Comparison of ENCODE assay signal across 8 mouse cellular contexts in the genomic region with DNA sequence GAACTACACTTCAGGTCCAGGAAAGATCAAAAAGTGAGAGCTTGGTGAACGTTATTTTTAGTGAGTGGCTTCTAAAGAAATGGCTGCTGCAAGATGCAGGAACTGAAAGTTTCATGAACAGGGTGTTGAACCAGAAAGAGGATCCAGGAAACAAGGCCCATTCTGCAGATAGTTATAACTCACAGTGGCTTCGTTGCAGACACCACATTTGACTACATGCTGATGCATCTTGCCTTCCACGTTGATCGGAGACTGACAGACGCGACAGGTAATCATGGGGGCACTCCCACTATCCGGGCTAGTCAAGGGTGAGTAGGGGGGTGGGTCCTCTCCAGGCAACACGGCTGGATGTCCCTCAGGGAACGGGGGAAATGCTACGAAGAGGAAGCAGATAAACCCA. TPM values are rescaled to one million over a fixed set of nuclear protein-coding genes. Genes with fewer than 3 reads are reported as not detected.
DNase-seq lines count a peak whose midpoint lies in the region; ATAC-seq and TF ChIP-seq lines count a peak whose summit lies in the region.

No protein-coding gene starts in this region.

- WGBS in lung, embryonic 14.5 days: 14% methylated on average over 10 of the region's 10 CpGs
- 19% methylated on average over 10 of the region's 10 CpGs for WGBS in forebrain, embryonic 11.5 days
- WGBS in limb, embryonic 11.5 days: 18% methylated on average over 10 of the region's 10 CpGs

- TF ChIP-seq POLR2A in myocyte (IDR thresholded peaks at IDR 0.05; ENCODE audit: insufficient read length, low read depth): no peak

- H3ac ChIP-seq in myocyte (ENCODE audit: control insufficient read depth, insufficient read length): peak overlapping the region; percentile 56

- no peaks in the 10 kb centered on the region for H3K27me3 ChIP-seq in lung, embryonic 14.5 days (ENCODE audit: insufficient read depth, low read length)
- H3K27me3 ChIP-seq in forebrain, embryonic 11.5 days (ENCODE audit: control insufficient read depth, insufficient read depth, low read length): no peaks in the 10 kb centered on the region
- no peaks in the 10 kb centered on the region for H3K27me3 ChIP-seq in limb, embryonic 11.5 days (ENCODE audit: control insufficient read depth, insufficient read depth, low read length)
- H3K27me3 ChIP-seq in myocyte (ENCODE audit: control insufficient read depth, insufficient read depth, insufficient read length): no peaks in the 10 kb centered on the region

- peaks cover 37% of the 10 kb centered on the region for H3K36me3 ChIP-seq in lung, embryonic 14.5 days (ENCODE audit: insufficient read depth)
- H3K36me3 ChIP-seq in forebrain, embryonic 11.5 days (ENCODE audit: control insufficient read depth, insufficient read depth, low read length): peaks cover 4% of the 10 kb centered on the region; the same call in 1 of the 2 replicates
- H3K36me3 ChIP-seq in limb, embryonic 11.5 days (ENCODE audit: control insufficient read depth, insufficient read depth, low read length): peaks cover 12% of the 10 kb centered on the region; the same call in 1 of the 2 replicates
- H3K36me3 ChIP-seq in myocyte (ENCODE audit: control insufficient read depth, insufficient read depth): peaks cover 24% of the 10 kb centered on the region

- no peaks in the 10 kb centered on the region for H3K4me1 ChIP-seq in lung, embryonic 14.5 days (ENCODE audit: insufficient read depth)
- peaks cover 9% of the 10 kb centered on the region; the same call in 1 of the 2 replicates for H3K4me1 ChIP-seq in forebrain, embryonic 11.5 days (replicated peaks; ENCODE audit: control insufficient read depth, insufficient read depth, low read length)
- H3K4me1 ChIP-seq in limb, embryonic 11.5 days (ENCODE audit: control insufficient read depth, insufficient read depth, low read length): 0 out of 2 replicates have a peak, but pooled peaks cover 3% of the 10 kb centered on the region

- DNase-seq in lung, embryonic 14.5 days: no peak
- DNase-seq in lung, postnatal 14 days: no peak
- peak; percentile 57 for DNase-seq in forebrain, embryonic 11.5 days (ENCODE audit: low spot score)
- DNase-seq in limb, embryonic 11.5 days (ENCODE audit: low spot score): no peak
- no peak for DNase-seq in layer of hippocampus, postnatal 25 days (ENCODE audit: extremely low spot score in 1 of 2, low spot score in 1 of 2)
- DNase-seq in kidney, adult 9 months: no peak
- no peak for DNase-seq in kidney, adult 11 months

- peaks cover 47% of the 10 kb centered on the region for H3K79me2 ChIP-seq in myocyte (ENCODE audit: control insufficient read depth, insufficient read depth)

- ATAC-seq in lung, embryonic 14.5 days (ENCODE audit: insufficient read depth): no peak
- ATAC-seq in forebrain, embryonic 11.5 days (replicated peaks; ENCODE audit: low FRiP score): no peak
- ATAC-seq in limb, embryonic 11.5 days (ENCODE audit: insufficient number of reproducible peaks, low FRiP score, low TSS enrichment, low read depth): no peak

- TF ChIP-seq CTCF in lung, embryonic 14.5 days (IDR thresholded peaks at IDR 0.05; ENCODE audit: low read depth): no peak

- no peaks in the 10 kb centered on the region for H3K9me3 ChIP-seq in lung, embryonic 14.5 days (ENCODE audit: low read depth, low read length)
- no peaks in the 10 kb centered on the region for H3K9me3 ChIP-seq in forebrain, embryonic 11.5 days (ENCODE audit: control insufficient read depth, low read length)
- H3K9me3 ChIP-seq in limb, embryonic 11.5 days (ENCODE audit: control insufficient read depth, low read length): no peaks in the 10 kb centered on the region

- no peak overlapping the region for H3K27ac ChIP-seq in lung, embryonic 14.5 days (ENCODE audit: low read depth)
- H3K27ac ChIP-seq in forebrain, embryonic 11.5 days (ENCODE audit: low read depth, low read length): peak overlapping the region; percentile 57; the same call in 1 of the 2 replicates
- H3K27ac ChIP-seq in limb, embryonic 11.5 days (replicated peaks; ENCODE audit: low read depth, low read length): no peak overlapping the region

- peak overlapping the region; percentile 96 for H3K9ac ChIP-seq in lung, embryonic 14.5 days
- H3K9ac ChIP-seq in forebrain, embryonic 11.5 days (ENCODE audit: low read length): peak overlapping the region; percentile 96
- H3K9ac ChIP-seq in limb, embryonic 11.5 days (ENCODE audit: low read length): peak overlapping the region; percentile 93

- peak overlapping the region; percentile 90 for H3K4me2 ChIP-seq in lung, embryonic 14.5 days
- peak overlapping the region; percentile 83 for H3K4me2 ChIP-seq in forebrain, embryonic 11.5 days (ENCODE audit: low read depth, low read length, severe bottlenecking)
- peak overlapping the region; percentile 76 for H3K4me2 ChIP-seq in limb, embryonic 11.5 days (ENCODE audit: low read depth, severe bottlenecking)
- peak overlapping the region; percentile 94 for H3K4me2 ChIP-seq in myocyte (ENCODE audit: low read depth)

- H3K4me3 ChIP-seq in lung, embryonic 14.5 days (ENCODE audit: low read depth, low read length): peak overlapping the region; percentile 97
- peak overlapping the region; percentile 97 for H3K4me3 ChIP-seq in forebrain, embryonic 11.5 days (ENCODE audit: low read depth, low read length)
- peak overlapping the region; percentile 98 for H3K4me3 ChIP-seq in limb, embryonic 11.5 days (ENCODE audit: low read depth, low read length)
- peak overlapping the region; percentile 43 for H3K4me3 ChIP-seq in myocyte

TF ChIP-seq in myocyte, 11 proteins besides CTCF, POLR2A, EP300 and RAD21:
- no peak for TF ChIP-seq POLR2AphosphoS2 (IDR thresholded peaks at IDR 0.05; ENCODE audit: insufficient read length, low read depth)
- no peak for TF ChIP-seq SRF (IDR thresholded peaks at IDR 0.05; ENCODE audit: control insufficient read depth, insufficient read length, low read depth)
- TF ChIP-seq USF1 (IDR thresholded peaks at IDR 0.05; ENCODE audit: low read depth): no peak
- TF ChIP-seq REST (IDR thresholded peaks at IDR 0.05; ENCODE audit: insufficient read depth, insufficient read length): no peak
- TF ChIP-seq MYOD1 (IDR thresholded peaks at IDR 0.05; ENCODE audit: control insufficient read depth in 1 of 3, insufficient read length in 2 of 3, low read depth in 2 of 3): no peak
- no peak for TF ChIP-seq MAX (IDR thresholded peaks at IDR 0.05; ENCODE audit: low read depth)
- TF ChIP-seq CEBPB (IDR thresholded peaks at IDR 0.05; ENCODE audit: insufficient read depth, poor library complexity, severe bottlenecking): no peak
- TF ChIP-seq TCF12 (IDR thresholded peaks at IDR 0.05; ENCODE audit: insufficient read depth, poor library complexity, severe bottlenecking): no peak
- no peak for TF ChIP-seq MYOG (IDR thresholded peaks at IDR 0.05; ENCODE audit: control insufficient read depth in 1 of 3, insufficient read depth in 1 of 3, insufficient read length in 2 of 3, low read depth in 2 of 3)
- no peak for TF ChIP-seq E2F4 (IDR thresholded peaks at IDR 0.05; ENCODE audit: insufficient read depth)
- TF ChIP-seq TCF3 (IDR thresholded peaks at IDR 0.05; ENCODE audit: insufficient read length, low read depth): no peak

RNA-seq across cellular contexts. Expression of a gene that starts 0.7 kb away (rescaled TPM):
- polyA plus RNA-seq in lung, embryonic 14.5 days (2014; fragmentation: Nextera tagmentation; extraction: Ambion mirVana): 45.6 and 47.1 TPM in 2 replicates
- 54.4 and 67.3 TPM in 2 replicates for polyA plus RNA-seq in forebrain, embryonic 11.5 days (2014; fragmentation: Nextera tagmentation; extraction: Ambion mirVana)
- polyA plus RNA-seq in limb, embryonic 11.5 days (2014; fragmentation: Nextera tagmentation; extraction: Ambion mirVana): 47.3 and 52.8 TPM in 2 replicates
- polyA plus RNA-seq in myocyte (2012; fragmentation: generic; extraction: Trizol): 71.3 TPM
- 10 to 100 TPM; 85.3 to 88.8 TPM for total RNA-seq in layer of hippocampus, postnatal 25 days (2021)

RNA-seq across cellular contexts. Expression of a gene that starts 0.9 kb away (rescaled TPM):
- 64.4 and 67.0 TPM in 2 replicates for polyA plus RNA-seq in lung, embryonic 14.5 days (2014; fragmentation: Nextera tagmentation; extraction: Ambion mirVana)
- 64.9 and 69.6 TPM in 2 replicates for polyA plus RNA-seq in forebrain, embryonic 11.5 days (2014; fragmentation: Nextera tagmentation; extraction: Ambion mirVana)
- polyA plus RNA-seq in limb, embryonic 11.5 days (2014; fragmentation: Nextera tagmentation; extraction: Ambion mirVana): 78.4 and 86.1 TPM in 2 replicates
- 20.4 TPM for polyA plus RNA-seq in myocyte (2012; fragmentation: generic; extraction: Trizol)
- 10 to 100 TPM; 13.0 to 17.4 TPM for total RNA-seq in layer of hippocampus, postnatal 25 days (2021)

RNA-seq across cellular contexts. Expression of a gene that starts 5.2 kb away (rescaled TPM):
- 272 and 273 TPM in 2 replicates for polyA plus RNA-seq in lung, embryonic 14.5 days (2014; fragmentation: Nextera tagmentation; extraction: Ambion mirVana)
- 399 and 410 TPM in 2 replicates for polyA plus RNA-seq in forebrain, embryonic 11.5 days (2014; fragmentation: Nextera tagmentation; extraction: Ambion mirVana)
- 447 and 466 TPM in 2 replicates for polyA plus RNA-seq in limb, embryonic 11.5 days (2014; fragmentation: Nextera tagmentation; extraction: Ambion mirVana)
- polyA plus RNA-seq in myocyte (2012; fragmentation: generic; extraction: Trizol): 113 TPM
- total RNA-seq in layer of hippocampus, postnatal 25 days (2021): 10 to 100 TPM; 67.4 to 75.4 TPM

RNA-seq across cellular contexts. Expression of a gene that starts 5.3 kb away (rescaled TPM):
- 164 and 183 TPM in 2 replicates for polyA plus RNA-seq in lung, embryonic 14.5 days (2014; fragmentation: Nextera tagmentation; extraction: Ambion mirVana)
- 158 and 179 TPM in 2 replicates for polyA plus RNA-seq in forebrain, embryonic 11.5 days (2014; fragmentation: Nextera tagmentation; extraction: Ambion mirVana)
- polyA plus RNA-seq in limb, embryonic 11.5 days (2014; fragmentation: Nextera tagmentation; extraction: Ambion mirVana): 173 and 186 TPM in 2 replicates
- 81.0 TPM for polyA plus RNA-seq in myocyte (2012; fragmentation: generic; extraction: Trizol)
- total RNA-seq in layer of hippocampus, postnatal 25 days (2021): 10 to 100 TPM; 34.6 to 37.0 TPM

RNA-seq across cellular contexts. Expression of a gene that starts 14.4 kb away (rescaled TPM):
- polyA plus RNA-seq in lung, embryonic 14.5 days (2014; fragmentation: Nextera tagmentation; extraction: Ambion mirVana): not detected in 2 replicates
- not detected in 2 replicates for polyA plus RNA-seq in forebrain, embryonic 11.5 days (2014; fragmentation: Nextera tagmentation; extraction: Ambion mirVana)
- polyA plus RNA-seq in limb, embryonic 11.5 days (2014; fragmentation: Nextera tagmentation; extraction: Ambion mirVana): not detected in 2 replicates
- 11.9 TPM for polyA plus RNA-seq in myocyte (2012; fragmentation: generic; extraction: Trizol)
- 10 to 100 TPM in 1 of 2 experiments, 1 to 10 TPM in 1; 8.9 to 14.9 TPM for total RNA-seq in layer of hippocampus, postnatal 25 days (2021)

Comparison
In these comparisons a context has a peak if more than half of its experiments do, and no peak if none do; other contexts are left out.
1. H3K4me3 ChIP-seq: peak in every context shown above with its lines; median percentile 98 in limb, embryonic 11.5 days; 97 in lung, embryonic 14.5 days; 97 in forebrain, embryonic 11.5 days; 43 in myocyte.